Mouse (Mus musculus) hindbrain, embryonic 12.5 days (tissue): ENCODE measurements around the gene Nlrc4. TPM values are rescaled to one million over a fixed set of nuclear protein-coding genes. Genes with fewer than 3 reads are reported as not detected.

Experiments used
- ATAC-seq: fragments of 200-750 bp; cut with Nextera tagmentation; 2 replicates; pipeline ENCODE4 v1.8.0; 2017; ENCODE audit warnings: moderate TSS enrichment; ENCODE audit not compliant: low FRiP score
- H3K27ac ChIP-seq: fragments of 300-500 bp; sonication (generic); 2 replicates; pipeline ENCODE4 v1.5.1; 2016; ENCODE audit warnings: mild to moderate bottlenecking
- H3K27me3 ChIP-seq: fragments of 300-500 bp; sonication (generic); 2 replicates; pipeline ENCODE4 v1.6.1; 2016; ENCODE audit warnings: mild to moderate bottlenecking
- H3K36me3 ChIP-seq: fragments of 300-500 bp; sonication (generic); 2 replicates; pipeline ENCODE4 v1.6.1; 2016; ENCODE audit warnings: mild to moderate bottlenecking
- H3K4me1 ChIP-seq: fragments of 300-500 bp; sonication (generic); 2 replicates; pipeline ENCODE4 v1.6.1; 2016
- H3K4me2 ChIP-seq: fragments of 300-500 bp; sonication (generic); replicated peaks from 2 replicates; pipeline ENCODE4 v1.6.1; 2016; ENCODE audit warnings: mild to moderate bottlenecking
- H3K4me3 ChIP-seq: fragments of 300-500 bp; sonication (generic); 2 replicates; pipeline ENCODE4 v1.5.1; 2016; ENCODE audit warnings: mild to moderate bottlenecking
- H3K9ac ChIP-seq: fragments of 300-500 bp; sonication (generic); 2 replicates; pipeline ENCODE4 v1.6.1; 2016; ENCODE audit warnings: mild to moderate bottlenecking, moderate library complexity
- H3K9me3 ChIP-seq: fragments of 300-500 bp; sonication (generic); replicated peaks from 2 replicates; pipeline ENCODE4 v1.6.1; 2016; ENCODE audit warnings: mild to moderate bottlenecking
- WGBS: fragments of 180-500 bp; shearing (Covaris S2); methylation state at CpG from one replicate; pipeline ENCODE4 v1.1.7; 2016; 5-methylcytosine and 5-hydroxymethylcytosine counted together
- polyA plus RNA-seq: library from polyadenylated mRNA; unstranded; fragments of >200 nt; fragmentation: Nextera tagmentation; extraction: Ambion mirVana; gene quantifications from 2 replicates; pipeline ENCODE4 v1.2.1, GENCODE M21; 2016

Nlrc4 gene
- polyA plus RNA-seq, 1 experiment from 2014 or later = 0.34 TPM

DNA sequence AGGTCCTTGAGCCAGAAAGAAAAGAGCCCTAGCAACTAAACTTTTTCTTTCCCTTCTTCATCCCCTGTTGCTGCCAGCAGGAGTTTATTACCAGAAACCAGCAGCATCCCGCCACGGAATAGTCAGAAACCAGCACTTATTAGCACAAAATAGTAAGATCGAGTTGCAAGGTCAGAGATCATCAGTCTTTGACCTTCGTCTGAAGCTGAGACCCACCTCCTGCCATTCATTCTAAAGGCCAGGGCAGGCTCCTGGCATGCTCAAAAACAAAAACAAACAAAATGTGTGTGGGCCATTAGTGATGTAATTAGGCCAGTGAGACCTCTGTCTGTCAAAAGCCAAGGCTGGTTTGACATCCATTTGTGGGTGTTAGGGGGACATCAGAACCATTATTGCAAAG lies 40.8 kb downstream of the Nlrc4 start:
- H3K4me2 ChIP-seq = no peak overlapping the region
- H3K27ac ChIP-seq = no peak overlapping the region
- H3K4me3 ChIP-seq = no peak overlapping the region
- 23% methylated on average over 4 of the region's 4 CpGs for WGBS
- H3K9ac ChIP-seq = no peak overlapping the region
- H3K4me1 ChIP-seq = no peaks in the 10 kb centered on the region
- H3K27me3 ChIP-seq = no peaks in the 10 kb centered on the region
- H3K36me3 ChIP-seq = peaks cover 77% of the 10 kb centered on the region
- H3K9me3 ChIP-seq = no peaks in the 10 kb centered on the region
- ATAC-seq = no peak

DNA sequence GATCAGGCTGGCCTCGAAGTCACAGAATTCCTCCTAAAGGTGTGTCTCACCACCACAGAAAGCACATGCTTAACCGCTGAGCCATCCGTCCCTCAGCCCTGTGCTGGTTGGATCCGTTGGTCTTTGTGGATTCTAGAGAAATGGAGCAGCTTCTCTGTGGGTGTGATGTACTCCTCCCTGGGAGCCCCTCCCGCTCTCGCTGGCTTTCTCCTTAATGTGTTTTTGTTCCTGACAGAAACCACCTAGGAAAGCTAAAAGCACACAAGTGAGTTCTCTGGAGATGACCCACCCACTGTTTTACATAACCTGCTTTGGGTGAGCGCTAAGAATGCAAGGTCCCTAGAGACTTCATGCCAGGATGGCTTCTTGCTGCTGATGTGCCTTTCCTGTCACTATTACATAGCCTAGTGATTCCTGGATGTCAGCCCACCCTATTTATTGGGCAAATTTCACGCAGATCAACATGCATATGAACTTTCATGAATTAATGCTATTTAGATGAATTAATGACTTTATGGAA lies 42.0 kb downstream of the Nlrc4 start:
- WGBS = 86% methylated on average over 8 of the region's 8 CpGs
- ATAC-seq = no peak
- peaks cover 77% of the 10 kb centered on the region for H3K36me3 ChIP-seq
- H3K9me3 ChIP-seq = no peaks in the 10 kb centered on the region
- no peaks in the 10 kb centered on the region for H3K4me1 ChIP-seq
- no peak overlapping the region for H3K27ac ChIP-seq
- H3K27me3 ChIP-seq = no peaks in the 10 kb centered on the region
- H3K4me3 ChIP-seq = no peak overlapping the region
- H3K4me2 ChIP-seq = no peak overlapping the region
- H3K9ac ChIP-seq = no peak overlapping the region

DNA sequence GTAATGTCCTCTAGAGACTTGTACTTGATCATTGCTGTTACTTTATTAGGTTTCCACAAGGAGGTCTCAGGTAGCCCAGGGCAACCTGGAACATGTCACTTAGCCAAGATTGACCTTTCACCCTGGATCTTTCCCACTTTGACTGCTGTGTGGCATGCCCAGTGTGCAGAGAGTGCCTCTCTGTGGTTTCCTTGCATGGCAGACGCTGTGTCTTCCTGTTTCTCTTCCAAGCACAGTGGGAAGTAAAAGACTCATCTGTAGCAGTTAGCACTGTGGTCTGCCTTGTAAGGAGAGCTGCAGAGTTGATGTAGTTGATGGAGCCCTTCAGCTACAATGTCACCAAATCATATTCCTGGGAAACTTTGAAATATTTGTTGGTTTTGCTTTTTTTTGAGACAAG lies 44.3 kb downstream of the Nlrc4 start:
- Histone ChIP-seq H3K27me3 (no peaks in the 10 kb centered on the region), H3K4me3 (no peak overlapping the region), H3K4me2 (no peak overlapping the region), H3K36me3 (peaks cover 78% of the 10 kb centered on the region), H3K9ac (no peak overlapping the region), H3K4me1 (no peaks in the 10 kb centered on the region), H3K27ac (no peak overlapping the region), H3K9me3 (no peaks in the 10 kb centered on the region)
- ATAC-seq = no peak
- WGBS = 67% methylated on average over 1 of the region's 1 CpGs

DNA sequence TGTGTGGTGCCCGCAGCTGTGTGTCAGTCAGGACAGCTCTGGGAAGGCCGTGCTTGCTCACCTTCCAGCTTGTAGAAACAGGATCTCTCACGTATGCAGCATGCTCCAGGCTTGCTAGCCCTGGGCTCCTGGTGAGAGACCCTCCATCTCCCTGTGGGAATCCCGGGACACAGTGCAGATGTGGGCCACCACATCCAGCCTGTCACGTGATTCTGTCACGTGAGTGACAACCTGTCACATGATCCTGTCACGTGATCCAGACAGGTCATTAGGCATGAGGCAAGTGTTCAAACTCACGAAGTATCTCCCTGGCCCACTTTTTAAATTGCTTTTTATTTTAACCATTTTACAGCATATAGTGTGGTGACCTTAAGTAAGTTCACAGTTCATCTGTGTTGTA lies 45.6 kb downstream of the Nlrc4 start:
- no peak overlapping the region for H3K27ac ChIP-seq
- H3K4me2 ChIP-seq = no peak overlapping the region
- no peak overlapping the region for H3K9ac ChIP-seq
- no peaks in the 10 kb centered on the region for H3K4me1 ChIP-seq
- H3K36me3 ChIP-seq = peaks cover 70% of the 10 kb centered on the region
- H3K27me3 ChIP-seq = no peaks in the 10 kb centered on the region
- no peak for ATAC-seq
- no peak overlapping the region for H3K4me3 ChIP-seq
- 92% methylated on average over 8 of the region's 8 CpGs for WGBS
- no peaks in the 10 kb centered on the region for H3K9me3 ChIP-seq

DNA sequence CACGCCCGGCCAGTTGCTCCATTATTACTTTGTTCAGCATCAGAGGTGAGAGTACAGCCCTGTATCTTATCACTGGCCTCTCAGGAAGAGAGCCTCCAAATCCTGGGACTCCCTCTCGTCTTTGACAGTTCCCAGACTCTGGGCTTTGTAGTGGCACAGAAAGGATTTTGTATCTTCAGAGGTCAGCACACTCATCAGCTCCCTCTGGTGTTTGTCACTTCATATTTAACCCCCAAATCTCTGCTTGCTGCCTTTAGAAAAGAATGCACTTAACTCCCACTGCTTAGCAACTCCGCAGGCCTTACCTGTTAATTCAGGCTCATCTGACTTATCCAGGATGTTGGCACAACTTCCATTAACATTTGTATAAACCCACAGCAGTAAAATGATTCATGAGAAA lies 49.2 kb downstream of the Nlrc4 start:
- H3K9me3 ChIP-seq = no peaks in the 10 kb centered on the region
- H3K4me1 ChIP-seq = no peaks in the 10 kb centered on the region
- H3K4me3 ChIP-seq = no peak overlapping the region
- no peak overlapping the region for H3K27ac ChIP-seq
- ATAC-seq = no peak
- no peak overlapping the region for H3K9ac ChIP-seq
- H3K27me3 ChIP-seq = no peaks in the 10 kb centered on the region
- no peak overlapping the region for H3K4me2 ChIP-seq
- H3K36me3 ChIP-seq = peaks cover 65% of the 10 kb centered on the region
- 70% methylated on average over 4 of the region's 4 CpGs for WGBS

DNA sequence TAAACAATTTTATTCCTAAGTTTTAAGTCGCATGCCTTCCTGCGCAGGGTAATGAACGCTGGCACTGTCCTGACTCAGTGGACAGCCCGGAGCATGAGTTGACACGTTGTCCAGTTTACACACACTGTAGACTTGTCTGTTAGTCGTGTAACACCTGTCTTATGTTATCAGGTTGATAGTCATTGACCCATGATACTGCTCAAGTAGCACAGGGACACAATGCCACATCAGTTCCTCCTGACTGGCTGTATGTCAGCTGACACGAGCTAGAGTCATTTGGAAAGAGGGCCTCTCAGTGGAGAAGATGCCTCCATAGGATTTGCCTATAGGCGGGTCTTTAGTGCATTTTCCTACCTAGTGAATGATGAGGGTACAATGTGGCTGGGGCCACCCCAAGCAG lies 52.5 kb downstream of the Nlrc4 start:
- H3K27ac ChIP-seq = no peak overlapping the region
- no peaks in the 10 kb centered on the region for H3K4me1 ChIP-seq
- H3K9ac ChIP-seq = no peak overlapping the region
- no peak for ATAC-seq
- H3K36me3 ChIP-seq = peaks cover 64% of the 10 kb centered on the region
- H3K4me2 ChIP-seq = no peak overlapping the region
- 90% methylated on average over 8 of the region's 8 CpGs for WGBS
- no peaks in the 10 kb centered on the region for H3K9me3 ChIP-seq
- H3K27me3 ChIP-seq = no peaks in the 10 kb centered on the region
- no peak overlapping the region for H3K4me3 ChIP-seq

DNA sequence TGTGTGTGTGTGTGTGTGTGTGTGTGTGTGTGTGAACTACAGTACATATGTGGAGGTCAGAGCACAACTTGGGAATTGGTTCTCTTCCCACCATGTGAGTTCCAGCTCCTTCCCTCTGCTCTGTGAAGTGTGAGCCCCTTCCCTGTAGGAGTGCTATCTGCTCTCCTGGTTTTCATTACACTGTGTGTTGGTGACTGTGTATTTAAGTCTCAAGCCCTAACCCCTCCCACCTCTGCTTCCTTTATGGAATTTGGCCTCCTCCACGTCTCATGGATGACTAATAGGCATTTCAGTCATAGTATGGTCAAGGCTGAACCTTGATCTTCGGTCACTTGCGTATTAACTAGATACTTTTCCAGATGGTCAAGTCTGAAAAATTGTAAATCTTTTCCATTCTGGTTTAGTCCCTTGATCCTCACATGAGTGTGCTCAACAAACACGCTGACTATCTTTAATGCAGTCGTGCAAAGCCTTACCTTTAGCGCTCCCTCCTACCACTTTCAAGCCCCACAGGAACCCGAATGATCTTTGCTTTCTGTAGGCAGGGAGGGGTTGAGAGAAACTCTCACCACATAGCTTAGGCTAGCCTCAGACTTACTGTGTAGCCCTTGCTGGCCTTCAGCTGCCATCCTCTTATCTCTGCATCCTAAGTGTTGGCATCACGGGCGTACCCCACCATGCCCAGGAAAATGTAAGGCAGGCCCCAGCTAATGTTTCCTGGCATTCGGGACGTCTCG lies 56.3 kb downstream of the Nlrc4 start:
- 97% methylated on average over 12 of the region's 12 CpGs for WGBS
- Histone ChIP-seq H3K9me3 (no peaks in the 10 kb centered on the region), H3K27ac (no peak overlapping the region), H3K9ac (no peak overlapping the region), H3K36me3 (peaks cover 53% of the 10 kb centered on the region), H3K4me3 (no peak overlapping the region), H3K4me2 (no peak overlapping the region), H3K4me1 (no peaks in the 10 kb centered on the region), H3K27me3 (no peaks in the 10 kb centered on the region)
- ATAC-seq = no peak

DNA sequence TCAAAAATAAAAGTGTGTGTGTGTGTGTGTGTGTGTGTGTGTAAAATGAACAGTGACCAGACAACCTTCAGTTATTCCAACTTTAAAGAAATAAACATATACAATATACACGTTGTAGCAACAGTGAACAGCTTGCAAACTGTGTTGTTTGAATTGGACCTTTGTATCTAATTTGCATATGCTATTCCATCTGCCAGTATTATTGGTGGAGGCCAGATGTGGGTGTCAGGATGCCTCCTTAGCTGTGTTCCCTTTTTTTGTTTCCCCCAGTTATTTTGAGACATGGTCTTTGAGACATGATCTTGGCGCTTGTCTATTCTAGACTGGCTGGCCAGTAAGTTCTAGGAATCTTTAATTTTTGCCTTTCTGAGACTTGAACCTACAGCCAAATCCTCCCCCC lies 61.8 kb downstream of the Nlrc4 start:
- H3K9me3 ChIP-seq = no peaks in the 10 kb centered on the region
- peaks cover 14% of the 10 kb centered on the region for H3K4me1 ChIP-seq
- peaks cover 7% of the 10 kb centered on the region for H3K36me3 ChIP-seq
- no peak for ATAC-seq
- H3K27me3 ChIP-seq = no peaks in the 10 kb centered on the region
- no peak overlapping the region for H3K9ac ChIP-seq
- H3K4me3 ChIP-seq = no peak overlapping the region
- H3K4me2 ChIP-seq = no peak overlapping the region
- no peak overlapping the region for H3K27ac ChIP-seq
- WGBS = 84% methylated on average over 2 of the region's 2 CpGs

DNA sequence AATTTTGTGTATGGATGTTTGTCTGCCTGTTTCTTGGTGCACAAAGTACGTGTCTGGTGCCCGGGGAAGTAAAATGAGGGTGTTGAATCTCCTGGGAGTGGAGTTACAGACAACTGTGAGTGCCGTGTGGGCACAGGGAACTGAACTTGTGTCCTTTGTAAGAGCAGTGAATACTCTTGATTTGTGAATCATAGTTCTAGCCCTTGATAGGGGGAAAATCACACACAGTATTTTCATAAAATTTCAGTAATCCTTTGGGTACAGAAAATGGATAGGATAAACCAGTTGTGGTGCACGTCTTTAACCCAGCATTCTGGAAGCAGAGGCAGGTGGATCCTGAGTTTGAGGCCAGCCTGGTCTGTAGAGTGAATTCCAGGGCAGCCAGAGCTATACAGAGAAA lies 62.2 kb downstream of the Nlrc4 start:
- no peak overlapping the region for H3K27ac ChIP-seq
- H3K36me3 ChIP-seq = 0 out of 2 replicates have a peak, but pooled peaks cover 3% of the 10 kb centered on the region
- H3K4me3 ChIP-seq = peak overlapping the region; percentile 94; the same call in 1 of the 2 replicates
- H3K4me2 ChIP-seq = peak overlapping the region; percentile 64
- WGBS = 86% methylated on average over 4 of the region's 4 CpGs
- no peaks in the 10 kb centered on the region for H3K9me3 ChIP-seq
- no peak for ATAC-seq
- H3K9ac ChIP-seq = no peak overlapping the region
- peaks cover 14% of the 10 kb centered on the region for H3K4me1 ChIP-seq
- no peaks in the 10 kb centered on the region for H3K27me3 ChIP-seq

DNA sequence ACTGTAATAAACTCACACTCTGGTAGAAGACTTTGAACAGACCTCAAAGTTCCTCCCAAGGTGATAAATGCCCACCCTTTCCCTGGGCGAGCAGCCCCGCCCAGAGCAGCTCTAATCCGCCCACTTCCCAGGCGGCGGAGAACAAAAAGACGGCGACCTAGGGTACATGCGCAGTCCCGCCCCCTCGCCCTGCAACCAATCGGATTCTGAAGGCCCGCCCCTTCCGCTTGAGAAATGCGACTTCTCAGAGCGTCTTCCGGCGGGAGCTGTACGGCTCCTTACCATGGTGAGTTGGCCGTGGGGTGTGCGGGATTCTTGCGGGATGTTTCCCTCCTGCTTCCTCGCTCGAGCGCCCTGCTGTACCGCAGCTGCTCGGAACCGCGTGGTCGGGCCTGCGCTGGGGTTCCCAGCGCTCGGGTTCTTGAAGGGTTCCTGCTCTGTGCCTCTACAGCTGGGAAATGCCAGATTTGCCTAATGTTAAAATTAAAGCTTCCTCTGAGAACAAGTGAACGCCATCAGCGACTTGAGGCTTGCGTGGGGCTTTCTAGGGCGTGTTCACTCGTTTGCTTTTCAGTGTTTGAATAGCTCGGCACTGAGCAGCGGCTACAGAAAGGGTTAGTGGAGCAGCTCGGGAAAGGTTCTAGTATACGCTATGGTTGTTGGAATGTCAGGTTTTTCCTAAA lies 63.4 kb downstream of the Nlrc4 start, which contains the start of gene Slc30a6:
Slc30a6 (plus strand) TSS at position 226 of the 683 bp plus-strand sequence.
- H3K4me3 ChIP-seq = peak within 1 kb of the TSS; percentile 94
- peak within 1 kb of the TSS; percentile 91 for H3K27ac ChIP-seq
- 0 out of 2 replicates have a peak, but pooled peaks cover 1% of the 10 kb centered on the region for H3K36me3 ChIP-seq
- H3K4me1 ChIP-seq = peaks cover 14% of the 10 kb centered on the region
- H3K9me3 ChIP-seq = no peaks in the 10 kb centered on the region
- peak within 1 kb of the TSS; percentile 87 for H3K9ac ChIP-seq
- no peaks in the 10 kb centered on the region for H3K27me3 ChIP-seq
- peak within 1 kb of the TSS; percentile 64 for H3K4me2 ChIP-seq
- peak; percentile 99 for ATAC-seq
- WGBS = under 1% methylated on average over 41 of the region's 41 CpGs

DNA sequence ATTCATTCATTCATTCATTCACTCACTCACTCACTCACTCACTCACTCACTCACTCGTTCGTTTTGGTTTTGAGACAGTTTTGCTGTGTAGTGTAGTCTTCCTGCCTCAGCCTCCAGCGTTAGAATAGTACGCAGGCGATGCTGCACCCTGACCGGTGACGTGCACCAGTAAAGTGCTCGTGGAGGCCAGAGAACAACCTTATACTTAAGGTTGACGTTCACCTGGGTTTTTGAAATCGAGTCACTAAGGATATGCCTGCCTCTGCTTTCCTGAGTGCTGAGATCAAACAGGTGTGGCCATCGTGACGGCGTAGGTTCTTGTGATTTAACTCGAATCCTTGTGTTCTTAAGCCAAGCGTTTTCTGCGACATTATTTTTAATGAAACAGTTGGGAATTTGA lies 64.1 kb downstream of the Nlrc4 start:
- ATAC-seq = peak; percentile 47
- H3K27ac ChIP-seq = no peak overlapping the region
- peak overlapping the region; percentile 94 for H3K4me3 ChIP-seq
- no peaks in the 10 kb centered on the region for H3K36me3 ChIP-seq
- peak overlapping the region; percentile 64 for H3K4me2 ChIP-seq
- H3K4me1 ChIP-seq = peaks cover 14% of the 10 kb centered on the region
- WGBS = 32% methylated on average over 16 of the region's 16 CpGs
- H3K9ac ChIP-seq = peak overlapping the region; percentile 87
- H3K27me3 ChIP-seq = no peaks in the 10 kb centered on the region
- no peaks in the 10 kb centered on the region for H3K9me3 ChIP-seq

DNA sequence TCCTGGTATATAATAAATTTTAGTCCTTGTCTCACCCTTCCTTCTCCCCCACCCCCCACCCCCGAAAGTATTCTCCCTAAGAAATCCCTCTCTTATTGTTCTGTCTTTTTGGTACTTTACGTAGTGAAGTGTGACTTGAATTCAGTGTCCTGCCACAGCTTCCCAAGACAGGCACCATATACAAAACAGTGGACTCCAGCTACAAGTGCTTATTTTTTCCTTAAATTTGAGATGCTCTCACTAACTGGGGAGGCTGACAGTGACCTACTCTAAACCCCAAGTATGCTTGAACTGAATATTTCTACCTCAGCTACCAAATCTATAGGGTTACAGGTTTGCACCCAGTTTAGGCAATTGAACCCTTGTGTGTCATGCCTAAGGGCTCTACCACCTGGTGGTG lies 64.6 kb downstream of the Nlrc4 start:
- H3K27me3 ChIP-seq = no peaks in the 10 kb centered on the region
- H3K9ac ChIP-seq = no peak overlapping the region
- WGBS = 93% methylated on average over 2 of the region's 2 CpGs
- H3K27ac ChIP-seq = no peak overlapping the region
- H3K4me1 ChIP-seq = peaks cover 14% of the 10 kb centered on the region
- no peak overlapping the region for H3K4me2 ChIP-seq
- no peak for ATAC-seq
- no peaks in the 10 kb centered on the region for H3K9me3 ChIP-seq
- H3K4me3 ChIP-seq = no peak overlapping the region
- no peaks in the 10 kb centered on the region for H3K36me3 ChIP-seq
